Mouse (Mus musculus): ENCODE data around the gene Tanc2. TPM values are rescaled to one million over a fixed set of nuclear protein-coding genes. Genes with fewer than 3 reads are reported as not detected.

The Tanc2 gene
- polyA plus RNA-seq, 1 experiment from 2014 or later = 9.5 TPM

GRCm38 (mm10) chr11:105760346-105760745, 170.6 kb downstream of the Tanc2 start:
- Histone ChIP-seq H3K4me2 (no peak overlapping the region), H3K27ac (no peak overlapping the region)
- WGBS = 38% methylated on average over 4 of the region's 4 CpGs

DNA sequence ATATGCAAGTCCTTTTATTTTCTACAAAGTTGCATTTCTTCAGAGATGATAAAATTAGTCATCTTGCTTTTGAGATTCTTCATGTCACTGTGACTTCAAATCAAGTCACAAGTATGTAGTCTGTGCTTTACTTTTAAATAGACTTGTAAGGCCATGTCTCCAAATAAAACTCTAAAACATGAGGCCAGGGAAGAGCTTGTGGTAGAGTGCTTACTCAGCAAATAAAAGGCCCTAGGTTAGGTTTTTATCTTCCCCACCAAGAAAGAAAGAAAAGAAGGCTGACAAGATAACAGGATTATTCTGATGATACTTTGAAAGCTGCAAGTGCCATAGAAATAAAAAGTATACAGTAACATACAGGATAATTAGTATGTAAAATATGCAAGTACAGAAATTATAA, 188.0 kb downstream of the Tanc2 start:
- no peak for ATAC-seq (ENCODE audit: insufficient number of reproducible peaks, low FRiP score, low TSS enrichment, low read depth)
- H3K27ac ChIP-seq = no peak overlapping the region
- no peak overlapping the region for H3K4me2 ChIP-seq
- H3K27me3 ChIP-seq = no peaks in the 10 kb centered on the region
- H3K4me1 ChIP-seq = no peaks in the 10 kb centered on the region
- H3K4me3 ChIP-seq = no peak overlapping the region
- H3K9ac ChIP-seq = no peak overlapping the region
- H3K36me3 ChIP-seq = 0 out of 2 replicates have a peak, but pooled peaks cover 6% of the 10 kb centered on the region
- H3K9me3 ChIP-seq = no peaks in the 10 kb centered on the region

More at GRCm38 (mm10) chr11:105760346-105760745, 170.6 kb downstream of the Tanc2 start:
- Histone ChIP-seq H3K9me3 (no peaks in the 10 kb centered on the region), H3K4me1 (no peaks in the 10 kb centered on the region), H3K9ac (no peak overlapping the region), H3K36me3 (no peaks in the 10 kb centered on the region), H3K27me3 (no peaks in the 10 kb centered on the region), H3K4me3 (no peak overlapping the region)
- ATAC-seq (ENCODE audit: insufficient number of reproducible peaks, low FRiP score, low TSS enrichment, low read depth) = no peak

- Histone ChIP-seq H3K27ac (no peak overlapping the region), H3K9ac (no peak overlapping the region)
Observed at GRCm38 (mm10) chr11:105792501-105792900, 202.7 kb downstream of the Tanc2 start.

GRCm38 (mm10) chr11:105803686-105804085, 213.9 kb downstream of the Tanc2 start:
- WGBS = 62% methylated on average over 3 of the region's 3 CpGs
- no peak overlapping the region for H3K27ac ChIP-seq
- H3K4me1 ChIP-seq = peaks cover 3% of the 10 kb centered on the region; the same call in 1 of the 2 replicates
- H3K9me3 ChIP-seq = no peaks in the 10 kb centered on the region
- no peak overlapping the region for H3K4me3 ChIP-seq
- H3K9ac ChIP-seq = no peak overlapping the region
- H3K36me3 ChIP-seq = no peaks in the 10 kb centered on the region
- H3K27me3 ChIP-seq = no peaks in the 10 kb centered on the region
- no peak for ATAC-seq (ENCODE audit: insufficient number of reproducible peaks, low FRiP score, low TSS enrichment, low read depth)
- no peak overlapping the region for H3K4me2 ChIP-seq

More at GRCm38 (mm10) chr11:105792501-105792900, 202.7 kb downstream of the Tanc2 start:
- H3K4me1 ChIP-seq = no peaks in the 10 kb centered on the region
- H3K27me3 ChIP-seq = no peaks in the 10 kb centered on the region
- ATAC-seq (ENCODE audit: insufficient number of reproducible peaks, low FRiP score, low TSS enrichment, low read depth) = no peak
- H3K4me3 ChIP-seq = no peak overlapping the region
- H3K36me3 ChIP-seq = no peaks in the 10 kb centered on the region
- no peak overlapping the region for H3K4me2 ChIP-seq
- no peaks in the 10 kb centered on the region for H3K9me3 ChIP-seq

DNA sequence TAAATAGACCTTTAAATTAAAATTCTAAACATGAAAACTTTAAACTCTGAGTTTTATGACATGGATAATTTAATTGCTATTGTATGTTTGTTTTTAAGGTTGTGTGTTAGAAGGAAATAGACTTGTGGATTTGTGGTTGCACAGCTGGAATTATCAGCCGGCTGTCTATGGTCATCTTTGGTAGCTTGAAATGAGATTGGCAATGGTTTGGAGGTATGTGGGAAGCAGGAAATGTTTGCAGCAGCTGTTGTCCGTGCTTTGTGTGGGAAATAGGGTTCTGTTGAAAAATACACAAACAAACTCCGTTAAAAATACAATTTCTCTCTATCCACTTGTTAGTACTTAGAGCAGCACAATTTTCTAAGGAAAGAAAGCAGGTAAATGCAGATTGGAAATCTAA, 215.0 kb downstream of the Tanc2 start:
- H3K27me3 ChIP-seq = no peaks in the 10 kb centered on the region
- no peak overlapping the region for H3K4me3 ChIP-seq
- no peak overlapping the region for H3K4me2 ChIP-seq
- no peak overlapping the region for H3K9ac ChIP-seq
- no peaks in the 10 kb centered on the region for H3K9me3 ChIP-seq
- H3K36me3 ChIP-seq = no peaks in the 10 kb centered on the region
- H3K27ac ChIP-seq = no peak overlapping the region
- peaks cover 3% of the 10 kb centered on the region; the same call in 1 of the 2 replicates for H3K4me1 ChIP-seq
- WGBS = 52% methylated on average over 3 of the region's 3 CpGs
- no peak for ATAC-seq (ENCODE audit: insufficient number of reproducible peaks, low FRiP score, low TSS enrichment, low read depth)

- H3K27me3 ChIP-seq = no peaks in the 10 kb centered on the region
- peaks cover 3% of the 10 kb centered on the region; the same call in 1 of the 2 replicates for H3K4me1 ChIP-seq
- no peak overlapping the region for H3K4me3 ChIP-seq
- no peak overlapping the region for H3K9ac ChIP-seq
- no peaks in the 10 kb centered on the region for H3K9me3 ChIP-seq
- no peak overlapping the region for H3K4me2 ChIP-seq
- WGBS = 73% methylated on average over 5 of the region's 5 CpGs
- no peak overlapping the region for H3K27ac ChIP-seq
- no peaks in the 10 kb centered on the region for H3K36me3 ChIP-seq
- ATAC-seq (ENCODE audit: insufficient number of reproducible peaks, low FRiP score, low TSS enrichment, low read depth) = no peak
Observed at GRCm38 (mm10) chr11:105807103-105807502, 217.3 kb downstream of the Tanc2 start.

- Histone ChIP-seq H3K4me2 (no peak overlapping the region), H3K27me3 (no peaks in the 10 kb centered on the region), H3K27ac (no peak overlapping the region), H3K9me3 (no peaks in the 10 kb centered on the region), H3K4me1 (no peaks in the 10 kb centered on the region), H3K36me3 (no peaks in the 10 kb centered on the region; the same call in 1 of the 2 replicates), H3K4me3 (no peak overlapping the region), H3K9ac (no peak overlapping the region)
- 70% methylated on average over 1 of the region's 1 CpGs for WGBS
- ATAC-seq (ENCODE audit: insufficient number of reproducible peaks, low FRiP score, low TSS enrichment, low read depth) = no peak
Observed at GRCm38 (mm10) chr11:105823246-105823645, 233.5 kb downstream of the Tanc2 start.

DNA sequence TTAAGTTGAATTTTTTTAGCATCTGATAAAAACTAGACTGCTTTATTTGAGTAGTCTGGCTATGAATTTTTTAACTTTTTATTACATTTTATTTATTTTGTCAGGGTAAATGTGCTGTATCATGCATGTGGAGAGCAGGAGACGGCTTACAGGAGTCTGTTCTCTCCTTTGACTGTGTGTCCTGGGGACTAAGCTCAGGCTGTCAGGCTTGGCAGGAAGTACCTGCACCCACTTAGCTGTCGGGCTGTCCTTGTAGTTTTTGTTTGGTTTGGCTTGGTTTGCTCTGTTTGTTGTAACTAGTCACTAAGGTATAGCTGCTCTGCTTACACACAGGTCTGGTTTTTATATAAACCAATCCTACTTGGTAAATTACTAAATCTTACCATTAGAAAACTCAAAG, 234.0 kb downstream of the Tanc2 start:
- Histone ChIP-seq H3K4me2 (no peak overlapping the region), H3K9ac (no peak overlapping the region), H3K36me3 (no peaks in the 10 kb centered on the region; the same call in 1 of the 2 replicates), H3K27ac (no peak overlapping the region), H3K4me3 (no peak overlapping the region), H3K9me3 (no peaks in the 10 kb centered on the region), H3K27me3 (no peaks in the 10 kb centered on the region), H3K4me1 (no peaks in the 10 kb centered on the region)
- WGBS = 55% methylated on average over 2 of the region's 2 CpGs
- no peak for ATAC-seq (ENCODE audit: insufficient number of reproducible peaks, low FRiP score, low TSS enrichment, low read depth)

- Histone ChIP-seq H3K9ac (no peak overlapping the region), H3K27me3 (no peaks in the 10 kb centered on the region), H3K4me1 (no peaks in the 10 kb centered on the region), H3K4me2 (no peak overlapping the region), H3K4me3 (no peak overlapping the region), H3K9me3 (no peaks in the 10 kb centered on the region), H3K27ac (no peak overlapping the region), H3K36me3 (no peaks in the 10 kb centered on the region)
- ATAC-seq (ENCODE audit: insufficient number of reproducible peaks, low FRiP score, low TSS enrichment, low read depth) = no peak
- 81% methylated on average over 2 of the region's 2 CpGs for WGBS
Observed at GRCm38 (mm10) chr11:105828175-105828574, 238.4 kb downstream of the Tanc2 start.

DNA sequence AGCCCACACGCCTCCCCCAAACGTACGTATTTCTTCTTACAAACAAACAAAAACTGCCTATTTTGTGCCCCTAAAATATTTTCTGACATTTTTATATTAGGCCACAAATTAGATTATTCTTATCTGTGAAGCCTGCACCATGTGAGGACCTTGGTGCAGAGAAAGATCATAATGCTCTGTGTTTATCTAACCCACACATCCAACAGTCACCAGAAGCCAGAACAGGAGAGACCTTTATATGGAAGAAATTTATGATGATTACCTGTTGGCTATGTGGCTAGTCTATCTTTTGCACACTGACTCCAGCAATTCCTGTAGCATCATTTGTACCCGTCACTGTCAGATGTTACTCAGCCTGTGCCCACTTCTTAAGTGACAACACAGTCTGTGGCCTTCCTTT, 245.4 kb downstream of the Tanc2 start:
- Histone ChIP-seq H3K4me2 (no peak overlapping the region), H3K27me3 (no peaks in the 10 kb centered on the region), H3K9ac (no peak overlapping the region), H3K27ac (no peak overlapping the region), H3K4me3 (no peak overlapping the region), H3K36me3 (peaks cover 7% of the 10 kb centered on the region; the same call in 1 of the 2 replicates), H3K4me1 (no peaks in the 10 kb centered on the region), H3K9me3 (no peaks in the 10 kb centered on the region)
- 97% methylated on average over 4 of the region's 4 CpGs for WGBS
- ATAC-seq (ENCODE audit: insufficient number of reproducible peaks, low FRiP score, low TSS enrichment, low read depth) = no peak

DNA sequence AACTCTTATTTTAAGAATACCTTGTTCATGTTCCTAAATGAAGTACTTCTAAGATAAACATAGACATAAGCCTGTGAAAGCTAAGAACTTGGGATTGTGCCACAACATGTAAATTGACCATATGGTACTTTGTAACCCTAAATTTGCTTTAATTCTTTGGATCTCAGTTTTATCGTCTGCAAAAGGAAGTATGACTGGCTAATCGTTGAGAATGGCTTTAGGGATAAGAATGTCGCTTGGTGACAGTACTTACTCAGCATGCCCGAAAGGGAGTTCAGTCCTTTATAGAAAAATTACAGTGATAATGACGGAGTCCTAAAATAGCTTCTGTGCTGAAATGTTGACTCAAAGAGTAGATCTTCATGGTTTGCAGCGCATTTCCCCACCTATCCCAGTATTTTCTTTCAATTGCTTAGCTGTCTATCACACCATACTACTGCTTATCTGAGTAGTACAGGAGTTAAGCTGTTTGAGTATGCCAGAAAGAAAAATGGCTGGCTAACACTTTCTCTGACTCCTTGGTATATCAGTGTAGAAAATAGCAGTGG, 246.6 kb downstream of the Tanc2 start:
- H3K4me1 ChIP-seq = no peaks in the 10 kb centered on the region
- H3K9me3 ChIP-seq = no peaks in the 10 kb centered on the region
- WGBS = 75% methylated on average over 6 of the region's 6 CpGs
- no peak for ATAC-seq (ENCODE audit: insufficient number of reproducible peaks, low FRiP score, low TSS enrichment, low read depth)
- H3K9ac ChIP-seq = no peak overlapping the region
- H3K4me3 ChIP-seq = no peak overlapping the region
- H3K27me3 ChIP-seq = no peaks in the 10 kb centered on the region
- no peak overlapping the region for H3K27ac ChIP-seq
- H3K4me2 ChIP-seq = no peak overlapping the region
- peaks cover 7% of the 10 kb centered on the region; the same call in 1 of the 2 replicates for H3K36me3 ChIP-seq

DNA sequence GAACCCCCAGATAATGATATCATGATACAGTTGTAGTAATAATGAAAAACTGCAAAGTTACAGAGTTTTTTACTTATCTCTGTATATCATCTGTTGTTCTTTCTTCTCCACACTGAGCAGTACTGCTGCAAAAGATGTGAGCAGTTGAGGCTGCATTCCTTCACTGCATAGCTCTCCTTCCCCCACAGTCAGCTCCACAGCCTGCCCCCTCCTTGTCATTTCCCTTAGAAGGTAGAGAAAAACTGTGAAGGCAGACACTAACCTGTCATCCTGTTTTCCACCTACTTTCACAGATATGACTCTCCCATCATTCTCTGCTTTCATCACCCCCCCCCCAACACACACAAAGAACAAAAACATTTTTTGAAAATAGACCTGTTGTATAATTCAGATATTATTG, 248.2 kb downstream of the Tanc2 start:
- Histone ChIP-seq H3K27ac (no peak overlapping the region), H3K4me2 (no peak overlapping the region), H3K36me3 (peaks cover 7% of the 10 kb centered on the region; the same call in 1 of the 2 replicates), H3K9me3 (no peaks in the 10 kb centered on the region), H3K4me3 (no peak overlapping the region), H3K4me1 (no peaks in the 10 kb centered on the region), H3K27me3 (no peaks in the 10 kb centered on the region), H3K9ac (no peak overlapping the region)
- ATAC-seq (ENCODE audit: insufficient number of reproducible peaks, low FRiP score, low TSS enrichment, low read depth) = no peak

- Histone ChIP-seq H3K36me3 (no peaks in the 10 kb centered on the region), H3K27me3 (no peaks in the 10 kb centered on the region), H3K4me2 (no peak overlapping the region), H3K4me1 (no peaks in the 10 kb centered on the region), H3K9ac (no peak overlapping the region), H3K4me3 (no peak overlapping the region), H3K27ac (no peak overlapping the region), H3K9me3 (no peaks in the 10 kb centered on the region)
- no peak for ATAC-seq (ENCODE audit: insufficient number of reproducible peaks, low FRiP score, low TSS enrichment, low read depth)
- 88% methylated on average over 1 of the region's 1 CpGs for WGBS
Observed at GRCm38 (mm10) chr11:105845901-105846300, 256.1 kb downstream of the Tanc2 start.

Data from limb, embryonic 15.5 days (tissue).